Mouse (Mus musculus): ENCODE data around the gene Itga9. TPM values are rescaled to one million over a fixed set of nuclear protein-coding genes. Genes with fewer than 3 reads are reported as not detected.

Gene Itga9
- polyA plus RNA-seq, 1 experiment from 2014 or later, result 23.8 TPM

DNA sequence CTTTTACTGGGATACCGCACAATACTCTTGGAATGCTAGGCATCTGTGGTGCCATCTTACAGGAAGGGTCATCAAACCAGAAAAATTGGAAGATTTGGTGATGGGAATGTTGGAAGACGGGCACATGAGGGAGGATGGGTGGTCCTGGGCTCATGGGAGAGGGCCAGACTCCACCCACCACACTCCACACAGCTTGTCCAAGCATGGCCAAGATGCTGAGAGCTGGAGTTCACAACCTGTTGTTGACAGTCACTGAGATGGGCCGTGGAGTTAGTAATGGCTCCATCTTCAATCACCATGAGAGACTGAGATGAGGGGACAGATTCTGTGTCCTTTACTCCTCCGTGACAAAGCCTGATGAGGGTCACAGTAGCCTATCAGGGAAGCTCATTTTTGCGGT, 207.0 kb downstream of the Itga9 start:
- Histone ChIP-seq H3K9ac (no peak overlapping the region), H3K27me3 (no peaks in the 10 kb centered on the region), H3K4me3 (no peak overlapping the region), H3K4me1 (peaks cover 6% of the 10 kb centered on the region), H3K36me3 (no peaks in the 10 kb centered on the region), H3K4me2 (no peak overlapping the region), H3K27ac (no peak overlapping the region), H3K9me3 (no peaks in the 10 kb centered on the region)
- no peak for ATAC-seq (ENCODE audit: borderline replicate concordance, extremely low read depth, low FRiP score, low TSS enrichment)
- WGBS, result 85% methylated on average over 5 of the region's 5 CpGs

DNA sequence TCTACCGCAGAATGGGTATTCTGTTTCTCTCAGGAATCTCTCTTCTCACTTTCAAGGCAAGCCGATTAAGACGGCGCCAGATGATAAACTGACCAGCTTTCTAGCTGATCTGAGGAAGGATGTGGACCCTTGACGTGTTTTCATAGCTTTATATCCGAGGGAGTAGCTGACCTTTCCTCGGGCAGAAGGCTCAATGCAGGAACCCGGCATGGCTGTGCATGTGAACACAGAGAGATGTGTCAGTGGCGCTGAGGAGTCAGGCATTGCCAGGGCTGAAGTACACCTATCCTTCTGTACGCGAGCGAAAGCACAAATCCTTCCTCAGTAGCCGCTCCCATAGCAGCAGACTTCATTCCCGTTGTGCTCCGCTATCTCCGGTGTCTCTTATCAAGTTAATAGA, 207.6 kb downstream of the Itga9 start:
- peaks cover 6% of the 10 kb centered on the region for H3K4me1 ChIP-seq
- no peak overlapping the region for H3K4me3 ChIP-seq
- no peaks in the 10 kb centered on the region for H3K36me3 ChIP-seq
- no peak overlapping the region for H3K4me2 ChIP-seq
- ATAC-seq (ENCODE audit: borderline replicate concordance, extremely low read depth, low FRiP score, low TSS enrichment), result no peak
- WGBS, result 63% methylated on average over 16 of the region's 16 CpGs
- no peak overlapping the region for H3K9ac ChIP-seq
- no peak overlapping the region for H3K27ac ChIP-seq
- no peaks in the 10 kb centered on the region for H3K27me3 ChIP-seq
- no peaks in the 10 kb centered on the region for H3K9me3 ChIP-seq

DNA sequence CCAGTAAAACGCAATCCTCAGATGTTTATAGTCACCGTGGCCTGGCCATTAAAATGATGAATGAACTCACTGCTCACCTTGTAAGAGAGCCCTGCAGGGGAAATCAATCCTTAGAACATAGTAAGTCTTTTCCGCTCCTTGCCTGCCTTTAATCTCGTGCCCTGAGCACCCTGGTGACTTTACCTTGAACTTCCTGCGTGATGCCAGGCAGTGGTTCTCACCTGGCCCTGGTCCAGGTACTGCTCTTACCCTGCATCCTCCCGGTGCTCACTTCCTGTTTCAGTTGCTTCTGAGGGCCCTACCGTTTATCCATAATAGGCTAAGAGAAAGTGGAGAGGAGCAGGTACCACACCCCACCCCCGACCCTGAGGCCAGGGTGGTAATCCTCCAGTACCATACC, 208.0 kb downstream of the Itga9 start:
- H3K9ac ChIP-seq, result no peak overlapping the region
- peaks cover 6% of the 10 kb centered on the region for H3K4me1 ChIP-seq
- H3K36me3 ChIP-seq, result no peaks in the 10 kb centered on the region
- ATAC-seq (ENCODE audit: borderline replicate concordance, extremely low read depth, low FRiP score, low TSS enrichment), result no peak
- H3K4me2 ChIP-seq, result no peak overlapping the region
- no peaks in the 10 kb centered on the region for H3K9me3 ChIP-seq
- WGBS, result 52% methylated on average over 8 of the region's 8 CpGs
- no peaks in the 10 kb centered on the region for H3K27me3 ChIP-seq
- H3K27ac ChIP-seq, result no peak overlapping the region
- H3K4me3 ChIP-seq, result no peak overlapping the region

DNA sequence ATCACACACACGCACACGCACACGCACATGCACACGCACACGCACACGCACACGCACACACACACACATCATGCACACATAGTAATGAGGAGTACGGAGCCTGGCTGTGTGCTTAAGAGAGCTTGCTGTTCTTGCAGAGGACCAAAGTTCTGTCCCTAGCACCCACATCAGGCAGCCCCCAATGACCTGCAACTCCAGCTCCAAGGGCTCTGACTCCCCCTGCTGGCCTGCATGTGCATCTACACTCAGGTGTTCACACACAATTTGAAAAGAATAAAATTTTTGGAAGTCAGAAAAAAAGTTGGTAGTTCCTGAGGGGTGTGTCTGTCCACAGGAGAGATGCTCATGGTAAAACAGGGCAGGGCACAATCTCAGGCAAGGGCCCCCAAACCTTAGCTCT, 209.1 kb downstream of the Itga9 start:
- H3K4me3 ChIP-seq, result no peak overlapping the region
- H3K9ac ChIP-seq, result no peak overlapping the region
- 96% methylated on average over 8 of the region's 8 CpGs for WGBS
- no peak overlapping the region for H3K4me2 ChIP-seq
- H3K27me3 ChIP-seq, result no peaks in the 10 kb centered on the region
- ATAC-seq (ENCODE audit: borderline replicate concordance, extremely low read depth, low FRiP score, low TSS enrichment), result no peak
- no peak overlapping the region for H3K27ac ChIP-seq
- no peaks in the 10 kb centered on the region for H3K36me3 ChIP-seq
- H3K9me3 ChIP-seq, result no peaks in the 10 kb centered on the region
- peaks cover 6% of the 10 kb centered on the region for H3K4me1 ChIP-seq

DNA sequence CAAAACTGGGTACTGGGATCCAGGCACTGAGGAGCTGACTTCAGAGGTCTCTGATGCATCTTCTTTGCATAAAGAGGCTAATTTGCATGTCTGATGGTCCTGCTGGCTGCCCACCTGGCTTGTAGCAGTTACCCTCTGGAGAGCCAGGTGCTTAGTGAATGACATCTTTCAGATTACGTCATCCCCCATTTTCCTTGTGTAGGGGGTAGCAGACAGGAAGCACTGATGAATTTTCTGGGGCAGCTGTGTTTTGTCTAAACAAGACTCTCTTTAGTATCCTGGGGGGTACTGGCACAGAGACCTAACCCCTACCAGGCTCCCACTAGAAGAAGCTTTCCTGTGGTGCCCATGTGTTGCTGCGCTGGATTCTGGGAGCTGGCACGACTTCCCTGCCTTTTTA, 212.0 kb downstream of the Itga9 start:
- H3K27me3 ChIP-seq, result no peaks in the 10 kb centered on the region
- H3K9me3 ChIP-seq, result no peaks in the 10 kb centered on the region
- no peak overlapping the region for H3K27ac ChIP-seq
- H3K9ac ChIP-seq, result no peak overlapping the region
- WGBS, result 64% methylated on average over 3 of the region's 3 CpGs
- no peaks in the 10 kb centered on the region for H3K36me3 ChIP-seq
- no peak for ATAC-seq (ENCODE audit: borderline replicate concordance, extremely low read depth, low FRiP score, low TSS enrichment)
- no peak overlapping the region for H3K4me2 ChIP-seq
- H3K4me1 ChIP-seq, result peaks cover 19% of the 10 kb centered on the region
- H3K4me3 ChIP-seq, result no peak overlapping the region

DNA sequence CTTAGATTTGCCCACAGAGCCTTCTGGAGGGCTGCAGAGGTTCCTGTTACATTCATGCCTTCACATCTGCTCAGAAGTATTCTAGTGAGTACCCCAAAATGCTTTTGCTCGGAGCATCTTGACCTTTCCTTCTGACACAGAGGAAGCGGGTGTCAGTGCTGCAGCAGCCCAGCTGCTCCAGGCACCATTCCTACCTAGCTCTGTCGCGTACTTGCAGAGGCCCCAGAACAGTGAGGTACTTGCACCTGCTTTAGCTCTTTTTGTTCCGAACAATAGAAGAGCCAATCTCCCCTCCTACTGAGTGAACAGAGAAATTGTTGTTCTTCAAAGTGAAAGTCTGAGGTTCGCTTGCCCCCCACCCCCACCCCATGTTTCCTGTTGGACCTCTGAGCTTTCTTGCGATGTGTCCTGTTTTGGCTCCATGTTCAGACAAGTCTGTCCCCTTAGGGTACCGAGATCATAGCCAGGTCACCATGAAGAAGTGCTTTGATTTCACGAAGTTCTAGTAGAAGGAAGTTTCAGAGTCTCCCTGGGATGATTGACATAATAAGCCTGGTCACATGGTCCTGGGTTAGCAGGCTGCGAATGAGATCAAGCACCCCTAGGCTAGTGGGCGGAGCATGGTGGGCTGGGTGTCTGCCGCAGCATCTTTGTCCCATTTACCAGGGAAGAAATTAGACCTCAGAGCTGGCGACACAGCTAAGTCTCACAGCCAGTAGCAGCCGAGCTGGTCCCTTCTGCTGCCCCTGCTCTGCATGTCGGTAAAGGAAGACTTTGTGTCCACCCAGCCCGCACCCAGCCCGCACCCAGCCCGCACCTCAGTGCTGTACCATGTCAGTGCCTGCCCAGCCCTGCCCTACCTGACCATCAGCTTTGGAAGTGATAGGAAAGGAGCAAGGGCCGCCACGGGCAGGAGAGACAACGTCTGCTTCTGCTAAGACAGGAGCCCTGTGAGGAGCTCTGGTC, 215.0 kb downstream of the Itga9 start:
- WGBS, result 46% methylated on average over 21 of the region's 21 CpGs
- peak overlapping the region; percentile 16; the same call in 1 of the 2 replicates for H3K4me2 ChIP-seq
- H3K4me3 ChIP-seq, result no peak overlapping the region
- H3K27ac ChIP-seq, result no peak overlapping the region
- peak; percentile 58; the same call in 1 of the 2 replicates for ATAC-seq (ENCODE audit: borderline replicate concordance, extremely low read depth, low FRiP score, low TSS enrichment)
- H3K9me3 ChIP-seq, result no peaks in the 10 kb centered on the region
- H3K36me3 ChIP-seq, result no peaks in the 10 kb centered on the region
- H3K27me3 ChIP-seq, result no peaks in the 10 kb centered on the region
- H3K4me1 ChIP-seq, result peaks cover 23% of the 10 kb centered on the region
- H3K9ac ChIP-seq, result no peak overlapping the region

DNA sequence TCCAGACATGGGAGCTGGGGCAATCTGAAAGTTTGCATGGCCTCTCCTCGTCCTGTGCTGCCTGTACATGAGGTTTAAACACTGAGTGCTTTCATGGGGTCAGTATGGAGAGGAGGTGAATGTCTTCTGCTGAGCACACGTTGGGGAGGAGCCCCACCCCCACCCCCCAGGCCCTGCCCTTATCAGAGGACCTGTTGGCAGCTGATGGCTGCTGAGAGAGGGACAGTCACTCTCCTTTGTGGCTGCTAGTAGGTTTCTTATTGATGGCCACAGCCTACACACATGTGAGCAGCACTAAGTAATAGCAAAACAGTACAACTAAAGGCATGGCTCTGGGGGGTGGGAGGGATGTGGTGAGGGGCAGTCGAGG, 215.7 kb downstream of the Itga9 start:
- Histone ChIP-seq H3K36me3 (no peaks in the 10 kb centered on the region), H3K9me3 (no peaks in the 10 kb centered on the region), H3K4me3 (no peak overlapping the region), H3K27me3 (no peaks in the 10 kb centered on the region), H3K4me2 (peak overlapping the region; percentile 16; the same call in 1 of the 2 replicates), H3K4me1 (peaks cover 23% of the 10 kb centered on the region), H3K27ac (no peak overlapping the region), H3K9ac (no peak overlapping the region)
- 45% methylated on average over 3 of the region's 3 CpGs for whole genome bisulfite sequencing
- ATAC-seq (ENCODE audit: borderline replicate concordance, extremely low read depth, low FRiP score, low TSS enrichment), result no peak

DNA sequence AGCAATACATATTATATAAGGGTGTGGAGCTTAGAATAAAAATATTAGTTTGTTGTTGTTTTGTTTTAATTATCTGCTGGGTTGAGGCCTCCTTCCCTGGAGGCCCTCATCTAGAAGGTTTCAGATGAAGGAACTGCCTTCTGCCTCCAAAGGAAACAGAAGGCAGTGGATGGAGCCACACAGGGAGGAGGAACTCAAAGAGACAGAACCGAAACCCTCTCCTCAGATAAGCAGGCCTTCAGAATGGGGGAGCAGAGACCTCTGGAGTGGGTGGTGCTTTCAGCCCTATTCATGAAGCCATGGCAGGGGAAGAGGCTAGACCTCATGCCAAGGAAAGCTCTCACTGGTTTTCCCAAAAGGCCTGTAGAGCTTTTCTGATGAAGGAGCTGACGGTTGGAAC, 216.1 kb downstream of the Itga9 start:
- Histone ChIP-seq H3K4me3 (no peak overlapping the region), H3K36me3 (no peaks in the 10 kb centered on the region), H3K27me3 (no peaks in the 10 kb centered on the region), H3K9me3 (no peaks in the 10 kb centered on the region), H3K27ac (no peak overlapping the region), H3K4me1 (peaks cover 23% of the 10 kb centered on the region), H3K4me2 (no peak overlapping the region), H3K9ac (no peak overlapping the region)
- ATAC-seq (ENCODE audit: borderline replicate concordance, extremely low read depth, low FRiP score, low TSS enrichment), result no peak
- 85% methylated on average over 2 of the region's 2 CpGs for WGBS

DNA sequence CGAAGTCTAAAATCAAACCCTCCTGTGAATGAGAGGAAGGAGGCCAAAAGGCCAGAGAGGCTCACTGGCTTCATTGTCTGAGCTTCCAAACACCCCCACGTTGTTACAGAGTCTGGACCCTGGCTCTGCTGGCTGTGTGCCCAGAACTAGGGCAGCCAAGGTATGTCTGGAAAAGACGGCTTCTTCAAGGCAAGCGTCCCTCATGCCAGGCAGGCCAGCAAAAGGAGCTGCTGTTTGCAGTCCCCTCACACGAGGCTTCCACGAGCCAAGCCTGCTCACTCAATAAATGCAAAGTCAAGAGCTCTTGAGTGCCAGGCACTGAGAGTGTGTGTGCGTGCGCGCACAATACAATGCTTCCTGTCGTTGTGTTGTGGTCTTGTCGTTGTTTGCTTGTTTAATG, 224.6 kb downstream of the Itga9 start:
- ATAC-seq (ENCODE audit: borderline replicate concordance, extremely low read depth, low FRiP score, low TSS enrichment), result peak; percentile 73
- Histone ChIP-seq H3K27ac (peak overlapping the region; percentile 76), H3K4me3 (no peak overlapping the region), H3K4me2 (no peak overlapping the region), H3K36me3 (peaks cover 13% of the 10 kb centered on the region), H3K27me3 (no peaks in the 10 kb centered on the region), H3K4me1 (peaks cover 25% of the 10 kb centered on the region), H3K9me3 (no peaks in the 10 kb centered on the region), H3K9ac (no peak overlapping the region)
- 21% methylated on average over 11 of the region's 11 CpGs for WGBS

DNA sequence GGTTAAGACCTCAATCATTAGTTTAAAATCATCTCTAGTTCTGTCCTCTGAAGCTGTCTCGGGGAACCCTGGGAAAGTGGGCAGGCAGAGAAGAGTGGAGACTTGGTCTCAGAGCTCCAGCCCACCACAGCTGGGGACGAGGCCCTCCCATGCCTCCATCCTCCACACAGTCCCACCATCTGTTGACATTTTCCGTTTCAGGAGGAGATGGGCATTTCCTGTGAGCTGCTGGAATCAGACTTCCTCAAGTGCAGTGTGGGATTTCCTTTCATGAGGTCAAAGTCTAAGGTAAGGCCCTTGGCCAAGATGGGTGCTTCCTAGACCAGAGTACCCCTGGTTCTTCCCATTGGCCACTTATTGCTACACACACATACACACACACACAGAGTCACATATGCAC, 226.0 kb downstream of the Itga9 start:
- H3K4me1 ChIP-seq, result peaks cover 30% of the 10 kb centered on the region
- H3K36me3 ChIP-seq, result peaks cover 13% of the 10 kb centered on the region
- no peak overlapping the region for H3K27ac ChIP-seq
- no peak overlapping the region for H3K4me2 ChIP-seq
- no peaks in the 10 kb centered on the region for H3K27me3 ChIP-seq
- no peak for ATAC-seq (ENCODE audit: borderline replicate concordance, extremely low read depth, low FRiP score, low TSS enrichment)
- no peak overlapping the region for H3K9ac ChIP-seq
- 52% methylated on average over 3 of the region's 3 CpGs for WGBS
- H3K9me3 ChIP-seq, result no peaks in the 10 kb centered on the region
- no peak overlapping the region for H3K4me3 ChIP-seq

DNA sequence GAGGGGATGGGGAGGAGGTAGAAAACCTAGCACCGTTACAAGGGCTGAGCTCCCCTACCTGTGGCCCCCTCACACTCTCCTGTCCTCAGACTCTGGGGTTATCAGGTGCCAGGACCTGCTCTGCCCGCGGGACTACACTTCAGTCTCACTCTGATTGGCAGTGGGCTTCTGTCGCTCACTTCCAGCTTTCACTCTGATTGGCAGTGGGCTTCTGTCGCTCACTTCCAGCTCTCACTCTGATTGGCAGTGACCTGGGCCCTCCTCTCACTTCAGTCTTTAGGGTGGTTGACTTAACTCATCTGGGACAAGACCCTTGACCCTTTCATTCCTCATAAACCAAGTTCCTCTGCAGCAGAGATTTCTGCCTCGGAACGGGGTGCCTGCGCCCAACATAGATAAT, 226.9 kb downstream of the Itga9 start:
- Histone ChIP-seq H3K4me3 (no peak overlapping the region), H3K27me3 (no peaks in the 10 kb centered on the region), H3K4me2 (no peak overlapping the region), H3K36me3 (peaks cover 13% of the 10 kb centered on the region), H3K9ac (no peak overlapping the region), H3K27ac (no peak overlapping the region), H3K9me3 (no peaks in the 10 kb centered on the region), H3K4me1 (peaks cover 36% of the 10 kb centered on the region)
- 66% methylated on average over 8 of the region's 8 CpGs for WGBS
- ATAC-seq (ENCODE audit: borderline replicate concordance, extremely low read depth, low FRiP score, low TSS enrichment), result no peak

DNA sequence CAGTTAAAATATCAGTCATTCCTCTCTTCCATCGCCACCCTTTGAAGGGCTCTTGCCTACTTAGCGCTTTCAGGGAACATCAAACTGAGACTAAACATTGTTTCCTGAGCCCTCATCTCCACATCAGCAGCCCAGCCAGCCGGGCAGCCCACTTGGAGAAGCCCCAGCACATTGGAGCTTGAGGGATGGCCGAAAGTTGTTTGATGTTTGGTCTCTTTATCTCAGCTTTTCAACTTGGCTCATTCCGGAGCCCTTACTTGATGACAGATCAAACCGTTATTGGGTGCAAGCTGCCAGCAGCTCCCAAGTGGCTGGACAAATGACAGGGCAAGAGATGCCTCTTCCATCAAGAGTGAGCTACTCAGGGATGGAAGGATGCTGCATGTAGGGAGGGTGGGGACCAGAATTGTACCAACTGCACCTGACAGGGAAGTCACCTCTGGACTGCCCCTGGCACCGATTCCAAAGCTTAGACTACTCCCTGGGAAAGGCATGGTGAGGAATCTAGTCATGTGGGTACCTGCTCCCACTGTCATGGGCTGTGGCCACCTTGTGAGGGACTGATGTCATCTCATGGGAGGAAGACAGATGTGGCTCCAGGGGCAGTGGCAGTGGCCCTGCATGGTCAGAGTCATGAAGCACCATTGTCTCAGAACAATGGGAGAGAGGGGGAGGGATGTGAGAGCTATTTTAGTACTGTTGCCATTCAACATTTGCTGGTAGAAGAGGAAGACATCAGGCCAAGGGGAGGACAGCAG, 232.6 kb downstream of the Itga9 start:
- H3K36me3 ChIP-seq, result peaks cover 9% of the 10 kb centered on the region; the same call in 1 of the 2 replicates
- H3K9ac ChIP-seq, result no peak overlapping the region
- 17% methylated on average over 7 of the region's 7 CpGs for WGBS
- H3K27ac ChIP-seq, result peak overlapping the region; percentile 15; the same call in 1 of the 2 replicates
- H3K4me1 ChIP-seq, result peaks cover 30% of the 10 kb centered on the region
- no peak overlapping the region for H3K4me2 ChIP-seq
- no peaks in the 10 kb centered on the region for H3K27me3 ChIP-seq
- H3K9me3 ChIP-seq, result no peaks in the 10 kb centered on the region
- peak; percentile 79 for ATAC-seq (ENCODE audit: borderline replicate concordance, extremely low read depth, low FRiP score, low TSS enrichment)
- H3K4me3 ChIP-seq, result no peak overlapping the region

All from lung, embryonic 15.5 days (tissue).